Mouse (Mus musculus): ENCODE results near the gene Gps1. TPM values are rescaled to one million over a fixed set of nuclear protein-coding genes. Genes with fewer than 3 reads are reported as not detected.

Gps1 gene
- polyA plus RNA-seq, 2 experiments, result 236 to 249 TPM

- H3K27me3 ChIP-seq (ENCODE audit: control insufficient read depth, insufficient read depth, low read length), result no peaks in the 10 kb centered on the region
- no peaks in the 10 kb centered on the region for H3K9me3 ChIP-seq (ENCODE audit: control insufficient read depth, low read length)
- WGBS, result 66% methylated on average over 6 of the region's 6 CpGs
- no peak overlapping the region for H3K4me2 ChIP-seq (replicated peaks; ENCODE audit: low read depth, low read length, severe bottlenecking)
- no peak overlapping the region for H3K9ac ChIP-seq (ENCODE audit: low read depth, low read length, severe bottlenecking)
- no peak overlapping the region for H3K4me3 ChIP-seq (replicated peaks; ENCODE audit: low read length)
- peak overlapping the region; percentile 48; the same call in 1 of the 2 replicates for H3K27ac ChIP-seq (replicated peaks; ENCODE audit: low read depth, low read length)
- TF ChIP-seq POLR2A (IDR thresholded peaks at IDR 0.05; ENCODE audit: borderline replicate concordance, extremely low read depth, insufficient read depth, insufficient read length), result no peak
- no peak for DNase-seq (ENCODE audit: low spot score)
- no peak for ATAC-seq (ENCODE audit: low FRiP score, low read depth)
- peaks cover 13% of the 10 kb centered on the region for H3K4me1 ChIP-seq (ENCODE audit: control insufficient read depth, insufficient read depth, low read length)
- H3K36me3 ChIP-seq (ENCODE audit: control insufficient read depth, insufficient read depth, low read length), result 0 out of 2 replicates have a peak, but pooled peaks cover 4% of the 10 kb centered on the region
These were observed 15.3 kb downstream of the Gps1 start for GRCm38 (mm10) chr11:120799316-120799890.

- DNase-seq (ENCODE audit: low spot score) (peak; percentile 91), ATAC-seq (ENCODE audit: low FRiP score, low read depth) (peak; percentile 72)
- H3K4me2 ChIP-seq (replicated peaks; ENCODE audit: low read depth, low read length, severe bottlenecking), result no peak overlapping the region
- 0 out of 2 replicates have a peak overlapping the region, but pooled peaks have one; percentile 1 for H3K9ac ChIP-seq (ENCODE audit: low read depth, low read length, severe bottlenecking)
- H3K36me3 ChIP-seq (ENCODE audit: control insufficient read depth, insufficient read depth, low read length), result peaks cover 2% of the 10 kb centered on the region; the same call in 1 of the 2 replicates
- TF ChIP-seq POLR2A (IDR thresholded peaks at IDR 0.05; ENCODE audit: borderline replicate concordance, extremely low read depth, insufficient read depth, insufficient read length), result no peak
- no peaks in the 10 kb centered on the region for H3K27me3 ChIP-seq (ENCODE audit: control insufficient read depth, insufficient read depth, low read length)
- no peak overlapping the region for H3K4me3 ChIP-seq (replicated peaks; ENCODE audit: low read length)
- peaks cover 12% of the 10 kb centered on the region for H3K4me1 ChIP-seq (ENCODE audit: control insufficient read depth, insufficient read depth, low read length)
- H3K9me3 ChIP-seq (ENCODE audit: control insufficient read depth, low read length), result no peaks in the 10 kb centered on the region
- 12% methylated on average over 10 of the region's 10 CpGs for WGBS
- H3K27ac ChIP-seq (replicated peaks; ENCODE audit: low read depth, low read length), result peak overlapping the region; percentile 48; the same call in 1 of the 2 replicates
These were observed 16.2 kb downstream of the Gps1 start for GRCm38 (mm10) chr11:120800061-120800904.

- Histone ChIP-seq H3K9ac (ENCODE audit: low read depth, low read length, severe bottlenecking) (no peak overlapping the region), H3K4me3 (replicated peaks; ENCODE audit: low read length) (no peak overlapping the region), H3K9me3 (ENCODE audit: control insufficient read depth, low read length) (no peaks in the 10 kb centered on the region), H3K36me3 (ENCODE audit: control insufficient read depth, insufficient read depth, low read length) (peaks cover 39% of the 10 kb centered on the region), H3K4me1 (ENCODE audit: control insufficient read depth, insufficient read depth, low read length) (0 out of 2 replicates have a peak, but pooled peaks cover 4% of the 10 kb centered on the region), H3K27me3 (ENCODE audit: control insufficient read depth, insufficient read depth, low read length) (no peaks in the 10 kb centered on the region), H3K4me2 (replicated peaks; ENCODE audit: low read depth, low read length, severe bottlenecking) (no peak overlapping the region), H3K27ac (replicated peaks; ENCODE audit: low read depth, low read length) (no peak overlapping the region)
- no peak for TF ChIP-seq POLR2A (IDR thresholded peaks at IDR 0.05; ENCODE audit: borderline replicate concordance, extremely low read depth, insufficient read depth, insufficient read length)
- 75% methylated on average over 7 of the region's 7 CpGs for WGBS
- DNase-seq (ENCODE audit: low spot score), result no peak
- ATAC-seq (ENCODE audit: low FRiP score, low read depth), result no peak
These were observed 20.2 kb downstream of the Gps1 start for GRCm38 (mm10) chr11:120804274-120804673.

- DNase-seq (ENCODE audit: low spot score) (no peak), ATAC-seq (ENCODE audit: low FRiP score, low read depth) (no peak)
- no peak for TF ChIP-seq POLR2A (IDR thresholded peaks at IDR 0.05; ENCODE audit: borderline replicate concordance, extremely low read depth, insufficient read depth, insufficient read length)
- Histone ChIP-seq H3K27me3 (ENCODE audit: control insufficient read depth, insufficient read depth, low read length) (no peaks in the 10 kb centered on the region), H3K4me2 (replicated peaks; ENCODE audit: low read depth, low read length, severe bottlenecking) (no peak overlapping the region), H3K9ac (ENCODE audit: low read depth, low read length, severe bottlenecking) (no peak overlapping the region), H3K36me3 (ENCODE audit: control insufficient read depth, insufficient read depth, low read length) (peaks cover 44% of the 10 kb centered on the region), H3K27ac (replicated peaks; ENCODE audit: low read depth, low read length) (no peak overlapping the region), H3K4me3 (replicated peaks; ENCODE audit: low read length) (no peak overlapping the region), H3K4me1 (ENCODE audit: control insufficient read depth, insufficient read depth, low read length) (0 out of 2 replicates have a peak, but pooled peaks cover under 1% of the 10 kb centered on the region), H3K9me3 (ENCODE audit: control insufficient read depth, low read length) (no peaks in the 10 kb centered on the region)
- WGBS, result 71% methylated on average over 4 of the region's 4 CpGs
These were observed 20.7 kb downstream of the Gps1 start for GRCm38 (mm10) chr11:120804769-120805168.

- no peak overlapping the region for H3K9ac ChIP-seq (ENCODE audit: low read depth, low read length, severe bottlenecking)
- H3K4me3 ChIP-seq (replicated peaks; ENCODE audit: low read length), result no peak overlapping the region
- H3K27ac ChIP-seq (replicated peaks; ENCODE audit: low read depth, low read length), result no peak overlapping the region
- ATAC-seq (ENCODE audit: low FRiP score, low read depth) (no peak), DNase-seq (ENCODE audit: low spot score) (no peak)
- peaks cover 53% of the 10 kb centered on the region for H3K36me3 ChIP-seq (ENCODE audit: control insufficient read depth, insufficient read depth, low read length)
- 84% methylated on average over 7 of the region's 7 CpGs for WGBS
- H3K9me3 ChIP-seq (ENCODE audit: control insufficient read depth, low read length), result no peaks in the 10 kb centered on the region
- H3K4me2 ChIP-seq (replicated peaks; ENCODE audit: low read depth, low read length, severe bottlenecking), result no peak overlapping the region
- H3K4me1 ChIP-seq (ENCODE audit: control insufficient read depth, insufficient read depth, low read length), result no peaks in the 10 kb centered on the region
- no peaks in the 10 kb centered on the region for H3K27me3 ChIP-seq (ENCODE audit: control insufficient read depth, insufficient read depth, low read length)
- TF ChIP-seq POLR2A (IDR thresholded peaks at IDR 0.05; ENCODE audit: borderline replicate concordance, extremely low read depth, insufficient read depth, insufficient read length), result no peak
These were observed 21.6 kb downstream of the Gps1 start for GRCm38 (mm10) chr11:120805375-120806298.

All from limb, embryonic 14.5 days (tissue).